Comparison of ENCODE assay signal across 9 mouse cellular contexts in the genomic region with DNA sequence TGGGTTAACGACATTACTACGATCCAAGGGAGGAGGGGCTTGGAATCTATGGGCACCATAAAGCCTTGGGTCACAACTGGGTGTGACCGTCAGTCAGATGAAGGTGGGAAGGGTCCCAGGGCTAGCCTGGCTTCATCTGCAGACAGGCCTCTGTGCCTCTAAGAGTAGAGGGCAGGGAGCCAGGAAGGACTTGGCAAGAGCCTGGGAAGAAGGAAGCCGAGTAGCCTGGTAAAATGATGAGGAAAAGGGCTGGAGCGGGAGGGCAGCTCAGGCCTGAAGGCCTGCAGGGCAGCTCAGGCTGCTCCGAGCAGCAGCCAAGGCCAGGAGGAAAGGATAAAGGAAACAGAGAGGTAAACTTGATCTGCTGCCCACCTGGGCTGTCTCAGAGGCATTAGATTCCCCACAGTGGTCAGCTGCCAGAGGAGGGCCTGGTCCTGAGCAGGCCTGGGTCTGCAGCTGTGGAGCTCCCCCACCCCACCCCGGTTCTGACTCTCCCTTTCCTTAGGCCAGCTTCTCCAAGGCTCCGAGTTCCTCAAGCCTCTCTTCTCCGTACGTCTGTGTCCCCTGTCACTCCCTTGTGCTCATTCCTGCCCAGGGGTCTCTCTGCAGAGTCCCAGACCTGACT. TPM values are rescaled to one million over a fixed set of nuclear protein-coding genes. Genes with fewer than 3 reads are reported as not detected.
DNase-seq lines count a peak whose midpoint lies in the region; TF ChIP-seq lines count a peak whose summit lies in the region.
"Had no signal": no experiment of that assay in that cellular context is flagged by ENCODE, and none has a peak within 500 bp of the region (broad histone marks: within the 10 kb centered on the region; RNA-seq: fewer than 3 reads in every experiment).

No protein-coding gene starts in this region.

- TF ChIP-seq CTCF in embryonic fibroblast, embryonic 13.5 days (IDR thresholded peaks at IDR 0.05; ENCODE audit: borderline replicate concordance, insufficient read depth, low read length): no peak

- DNase-seq in cerebellum, adult 11-12 months: peak; percentile 69
- no peak for DNase-seq in cerebellum, adult 8-10 months
- DNase-seq in 3T3-L1 (ENCODE audit: low read depth, low spot score): peak; percentile 23
- DNase-seq in heart, postnatal 4 days: peak; percentile 63
- peak; percentile 36 for DNase-seq in lung, postnatal 36 days
- DNase-seq in urinary bladder, postnatal 4 days (ENCODE audit: low spot score in 2 of 2): no peak
- DNase-seq in frontal cortex, postnatal 10 days (ENCODE audit: low spot score in 2 of 2): no peak

- H3K27ac ChIP-seq in embryonic fibroblast, embryonic 13.5 days (ENCODE audit: insufficient read depth, low read length): peak overlapping the region; percentile 80
- H3K27ac ChIP-seq: midbrain, embryonic 12.5 days had no signal

- H3K4me3 ChIP-seq in embryonic fibroblast, embryonic 13.5 days (ENCODE audit: insufficient read depth, low read length): no peak overlapping the region
- H3K4me3 ChIP-seq: midbrain, embryonic 12.5 days had no signal

- no peak for TF ChIP-seq POLR2A in embryonic fibroblast, embryonic 13.5 days (IDR thresholded peaks at IDR 0.05; ENCODE audit: low read depth, low read length)

- peaks cover 12% of the 10 kb centered on the region for H3K4me1 ChIP-seq in embryonic fibroblast, embryonic 13.5 days (ENCODE audit: control insufficient read depth, insufficient read depth, low read length)

RNA-seq across cellular contexts. Expression of a gene that starts 27.5 kb away (rescaled TPM):
- polyA plus RNA-seq in embryonic fibroblast, embryonic 13.5 days (2011; ENCODE audit: insufficient read length, low read depth, missing spikeins): 0.08 and 0.32 TPM in 2 replicates
- total RNA-seq in heart, postnatal 4 days (2021): 1 to 10 TPM; 1.5 to 2.0 TPM

RNA-seq across cellular contexts. Expression of a gene that starts 44.9 kb away (rescaled TPM):
- 23.0 and 36.1 TPM in 2 replicates for polyA plus RNA-seq in embryonic fibroblast, embryonic 13.5 days (2011; ENCODE audit: insufficient read length, low read depth, missing spikeins)
- 10 to 100 TPM; 33.0 to 33.4 TPM for total RNA-seq in heart, postnatal 4 days (2021)

Comparison
In these comparisons a context has a peak if more than half of its experiments do, and no peak if none do; other contexts are left out.
1. DNase-seq: peak in cerebellum, adult 11-12 months (single experiment), 3T3-L1 (single experiment), heart, postnatal 4 days (single experiment) and lung, postnatal 36 days (single experiment); none in cerebellum, adult 8-10 months (single experiment), urinary bladder, postnatal 4 days (0 of 2) and frontal cortex, postnatal 10 days (0 of 2).